Mouse (Mus musculus): ENCODE measurements at regions not wholly inside any gene's neighbourhood (a gene's known extent, or its start where the extent isn't known, plus 50 kb on each side); places are given as distances from the start of the nearest gene placed in this dataset.

- TF ChIP-seq CTCF (IDR thresholded peaks at IDR 0.05; ENCODE audit: low read depth, low read length) = no peak
- TF ChIP-seq GATA1 (IDR thresholded peaks at IDR 0.05; ENCODE audit: borderline replicate concordance, low read length) = no peak
- no peak for TF ChIP-seq TAL1 (conservative IDR thresholded peaks at IDR 0.05; ENCODE audit: low read depth, low read length)
- no peak for TF ChIP-seq POLR2AphosphoS5 (IDR thresholded peaks at IDR 0.05; ENCODE audit: insufficient replicate concordance, low read depth, low read length)
- no peak for TF ChIP-seq GATA2 (IDR thresholded peaks at IDR 0.05; ENCODE audit: borderline replicate concordance, low read depth, low read length)
Measured at GRCm38 (mm10) chr8:92158219-92158618, 199.2 kb upstream of the Irx5 start.
